Mouse (Mus musculus) embryonic facial prominence, embryonic 12.5 days (tissue): ENCODE data around the gene Cstb. TPM values are rescaled to one million over a fixed set of nuclear protein-coding genes. Genes with fewer than 3 reads are reported as not detected.

ENCODE experiments used
- ATAC-seq: fragments of 200-750 bp; cut with Nextera tagmentation; 2 replicates; pipeline ENCODE4 v1.8.0; 2017; ENCODE audit not compliant: insufficient number of reproducible peaks, insufficient read depth, low FRiP score, low TSS enrichment
- H3K27ac ChIP-seq: fragments of 300-500 bp; sonication (generic); 2 replicates; pipeline ENCODE4 v1.5.1; 2016; ENCODE audit warnings: mild to moderate bottlenecking
- H3K27me3 ChIP-seq: fragments of 300-500 bp; sonication (generic); 2 replicates; pipeline ENCODE4 v1.6.1; 2016; ENCODE audit warnings: mild to moderate bottlenecking, moderate library complexity
- H3K36me3 ChIP-seq: fragments of 300-500 bp; sonication (generic); 2 replicates; pipeline ENCODE4 v1.6.1; 2016; ENCODE audit warnings: mild to moderate bottlenecking
- H3K4me1 ChIP-seq: fragments of 300-500 bp; sonication (generic); 2 replicates; pipeline ENCODE4 v1.6.1; 2016
- H3K4me2 ChIP-seq: fragments of 300-500 bp; sonication (generic); replicated peaks from 2 replicates; pipeline ENCODE4 v1.6.1; 2016; ENCODE audit warnings: mild to moderate bottlenecking, moderate library complexity
- H3K4me3 ChIP-seq: fragments of 300-500 bp; sonication (generic); 2 replicates; pipeline ENCODE4 v1.5.1; 2016; ENCODE audit warnings: mild to moderate bottlenecking
- H3K9ac ChIP-seq: fragments of 300-500 bp; sonication (generic); 2 replicates; pipeline ENCODE4 v1.6.1; 2016; ENCODE audit warnings: mild to moderate bottlenecking, moderate library complexity
- H3K9me3 ChIP-seq: fragments of 300-500 bp; sonication (generic); 2 replicates; pipeline ENCODE4 v1.6.1; 2016; ENCODE audit warnings: mild to moderate bottlenecking, moderate library complexity
- WGBS: fragments of 180-500 bp; shearing (Covaris S2); methylation state at CpG from one replicate; pipeline ENCODE4 v1.1.7; 2016; 5-methylcytosine and 5-hydroxymethylcytosine counted together
- polyA plus RNA-seq: library from polyadenylated mRNA; unstranded; fragments of >200 nt; fragmentation: Nextera tagmentation; extraction: Ambion mirVana; gene quantifications from 2 replicates; pipeline ENCODE4 v1.2.1, GENCODE M21; 2016

Gene Cstb
- polyA plus RNA-seq, 1 experiment from 2014 or later, result 189 TPM

DNA sequence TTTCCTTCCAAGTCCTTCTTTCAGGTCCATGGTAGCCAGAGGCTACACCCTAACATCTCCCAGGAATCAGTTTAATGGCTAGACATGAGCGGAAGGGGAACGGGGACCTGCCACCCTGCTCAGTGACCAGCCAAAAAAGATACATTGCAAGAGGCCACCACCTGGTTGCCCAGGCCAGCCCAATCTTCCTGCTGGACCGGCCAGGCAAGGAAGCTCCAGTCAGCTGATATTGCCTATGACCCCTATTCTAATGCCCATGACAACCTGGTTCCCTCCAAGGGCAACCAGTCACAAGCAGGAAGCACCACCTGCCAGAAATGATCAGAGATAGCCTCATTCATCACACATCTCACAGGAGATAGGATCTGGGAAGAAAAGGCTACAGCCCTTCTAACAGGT lies 38.3 kb downstream of the Cstb start:
- H3K9ac ChIP-seq, result peak overlapping the region; percentile 59
- ATAC-seq, result no peak
- 79% methylated on average over 3 of the region's 3 CpGs for WGBS

DNA sequence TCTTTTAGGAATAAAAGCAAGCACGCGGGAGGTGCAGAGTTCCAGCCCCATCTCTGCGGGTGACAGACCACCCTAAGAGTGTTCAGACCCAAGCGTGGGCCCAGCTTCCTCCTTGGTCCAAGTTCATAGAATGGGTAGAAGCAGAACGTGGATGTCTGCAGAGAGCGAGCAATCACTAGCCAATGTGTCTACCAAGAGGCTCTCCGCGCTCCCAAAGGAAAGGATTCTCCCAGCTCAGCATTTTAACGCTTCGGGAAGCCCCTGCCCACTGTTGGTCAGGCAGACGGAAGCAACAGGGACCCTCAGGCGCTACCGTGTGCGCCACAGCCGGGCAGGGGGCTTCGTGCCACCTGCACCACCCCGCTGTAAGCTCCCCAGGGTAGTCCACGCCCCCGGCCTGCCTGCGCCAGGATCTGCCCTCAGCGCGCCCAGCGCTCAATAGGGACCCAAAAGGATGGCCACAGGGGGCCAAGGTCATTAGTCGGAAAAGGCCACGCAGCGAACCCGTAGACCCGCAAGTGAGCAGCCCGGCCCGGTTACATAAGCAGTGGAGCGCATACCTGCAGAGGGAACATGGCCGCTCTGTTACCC lies 38.8 kb downstream of the Cstb start:
- Histone ChIP-seq H3K4me1 (peaks cover 23% of the 10 kb centered on the region), H3K36me3 (no peaks in the 10 kb centered on the region), H3K4me3 (peak overlapping the region; percentile 59), H3K9ac (peak overlapping the region; percentile 59), H3K4me2 (peak overlapping the region; percentile 90), H3K9me3 (no peaks in the 10 kb centered on the region), H3K27ac (no peak overlapping the region), H3K27me3 (0 out of 2 replicates have a peak, but pooled peaks cover 3% of the 10 kb centered on the region)
- ATAC-seq, result peak; percentile 14; the same call in 1 of the 2 replicates
- WGBS, result 2% methylated on average over 32 of the region's 32 CpGs

More for the DNA sequence above, 38.3 kb downstream of the Cstb start:
- 0 out of 2 replicates have a peak, but pooled peaks cover 3% of the 10 kb centered on the region for H3K27me3 ChIP-seq
- no peaks in the 10 kb centered on the region for H3K9me3 ChIP-seq
- peak overlapping the region; percentile 90 for H3K4me2 ChIP-seq
- no peaks in the 10 kb centered on the region for H3K36me3 ChIP-seq
- peaks cover 25% of the 10 kb centered on the region for H3K4me1 ChIP-seq
- no peak overlapping the region for H3K27ac ChIP-seq
- peak overlapping the region; percentile 59 for H3K4me3 ChIP-seq

- Histone ChIP-seq H3K27ac (peak within 1 kb of the TSS; percentile 57; the same call in 1 of the 2 replicates), H3K4me3 (peak within 1 kb of the TSS; percentile 59), H3K9ac (peak within 1 kb of the TSS; percentile 59), H3K9me3 (no peaks in the 10 kb centered on the region), H3K36me3 (no peaks in the 10 kb centered on the region), H3K4me2 (peak within 1 kb of the TSS; percentile 90), H3K27me3 (0 out of 2 replicates have a peak, but pooled peaks cover 3% of the 10 kb centered on the region), H3K4me1 (peaks cover 23% of the 10 kb centered on the region)
- WGBS, result under 1% methylated on average over 35 of the region's 35 CpGs
- ATAC-seq, result peak; percentile 86
These were observed 39.3 kb downstream of the Cstb start, which contains the start of gene Pdxk for GRCm38 (mm10) chr10:78464792-78465207. Gene Pdxk (minus strand): TSS chr10:78464975.

DNA sequence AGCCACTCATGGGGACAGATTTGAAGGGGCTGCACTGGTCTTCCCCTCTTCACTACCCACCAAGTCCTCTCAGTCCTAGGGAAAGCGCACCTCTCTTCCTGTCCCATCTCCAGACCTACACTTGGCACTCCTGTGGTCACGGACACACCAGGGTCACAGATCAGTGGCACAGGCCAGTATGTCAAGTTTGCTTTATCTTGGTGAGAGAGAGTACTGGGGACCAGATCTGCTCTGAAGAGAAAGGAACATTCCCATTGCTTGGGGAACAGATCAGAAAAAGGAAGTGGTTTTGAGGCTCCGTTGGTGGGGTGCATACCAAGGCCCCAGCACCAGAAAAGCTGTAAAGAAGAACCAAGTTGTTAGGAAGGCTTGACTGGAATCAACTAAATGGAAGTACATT lies 40.0 kb downstream of the Cstb start:
- H3K27ac ChIP-seq, result no peak overlapping the region
- no peaks in the 10 kb centered on the region for H3K36me3 ChIP-seq
- peak overlapping the region; percentile 90 for H3K4me2 ChIP-seq
- 0 out of 2 replicates have a peak, but pooled peaks cover 3% of the 10 kb centered on the region for H3K27me3 ChIP-seq
- H3K9ac ChIP-seq, result no peak overlapping the region
- H3K4me3 ChIP-seq, result peak overlapping the region; percentile 59; the same call in 1 of the 2 replicates
- WGBS, result 77% methylated on average over 3 of the region's 3 CpGs
- no peak for ATAC-seq
- peaks cover 20% of the 10 kb centered on the region for H3K4me1 ChIP-seq
- H3K9me3 ChIP-seq, result no peaks in the 10 kb centered on the region

GRCm38 (mm10) chr10:78466647-78467046 lies 41.2 kb downstream of the Cstb start:
- ATAC-seq, result no peak
- H3K27me3 ChIP-seq, result 0 out of 2 replicates have a peak, but pooled peaks cover 3% of the 10 kb centered on the region
- H3K27ac ChIP-seq, result no peak overlapping the region
- H3K9me3 ChIP-seq, result no peaks in the 10 kb centered on the region
- no peak overlapping the region for H3K4me3 ChIP-seq
- WGBS, result 80% methylated on average over 9 of the region's 9 CpGs
- H3K4me1 ChIP-seq, result peaks cover 14% of the 10 kb centered on the region
- H3K4me2 ChIP-seq, result no peak overlapping the region
- H3K36me3 ChIP-seq, result no peaks in the 10 kb centered on the region
- no peak overlapping the region for H3K9ac ChIP-seq

- WGBS, result 17% methylated on average over 2 of the region's 2 CpGs
- no peak for ATAC-seq
These were observed 42.4 kb downstream of the Cstb start for GRCm38 (mm10) chr10:78467761-78468310.

DNA sequence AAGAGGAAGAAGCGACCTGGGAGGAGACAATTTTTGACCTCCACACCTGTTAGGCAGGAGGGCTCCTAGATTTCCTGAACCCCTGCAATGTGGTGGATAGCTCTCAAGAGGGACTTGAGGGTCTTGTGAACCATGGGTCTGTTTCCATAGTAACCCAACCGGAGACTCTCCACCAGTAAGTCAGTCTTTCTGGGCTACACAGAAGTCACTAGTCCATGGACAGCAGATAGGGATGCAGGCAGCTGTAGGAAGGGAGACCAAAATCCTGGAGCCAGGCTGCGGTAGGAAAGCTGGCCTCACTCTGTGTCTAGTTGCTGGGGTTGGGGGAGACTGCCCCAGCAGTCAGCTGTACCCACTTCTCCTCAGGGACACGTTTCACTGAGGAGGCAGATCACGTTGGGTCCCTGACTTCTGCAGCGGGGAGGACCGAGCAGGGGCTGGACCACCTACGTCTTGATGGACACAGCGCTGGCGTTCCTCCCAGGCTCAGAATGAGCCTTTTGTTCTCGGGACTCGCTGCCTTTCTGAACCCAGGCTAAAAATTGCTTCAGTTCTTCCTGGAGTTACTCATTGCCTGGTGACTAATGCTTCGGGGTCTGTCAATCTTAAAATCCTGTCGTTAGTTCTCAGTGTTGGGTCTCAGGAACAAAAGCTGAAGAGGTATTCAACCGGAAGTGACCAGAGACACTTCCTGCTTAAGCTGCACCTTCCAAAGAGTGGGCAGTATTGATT lies 45.3 kb downstream of the Cstb start:
- WGBS, result 23% methylated on average over 15 of the region's 15 CpGs
- peaks cover 5% of the 10 kb centered on the region; the same call in 1 of the 2 replicates for H3K4me1 ChIP-seq
- no peaks in the 10 kb centered on the region for H3K27me3 ChIP-seq
- H3K36me3 ChIP-seq, result no peaks in the 10 kb centered on the region
- no peak overlapping the region for H3K4me3 ChIP-seq
- H3K9me3 ChIP-seq, result no peaks in the 10 kb centered on the region
- H3K27ac ChIP-seq, result peak overlapping the region; percentile 57; the same call in 1 of the 2 replicates
- no peak overlapping the region for H3K4me2 ChIP-seq
- no peak for ATAC-seq
- H3K9ac ChIP-seq, result no peak overlapping the region

More at GRCm38 (mm10) chr10:78467761-78468310, 42.4 kb downstream of the Cstb start:
- Histone ChIP-seq H3K27me3 (0 out of 2 replicates have a peak, but pooled peaks cover 3% of the 10 kb centered on the region), H3K9ac (no peak overlapping the region), H3K36me3 (no peaks in the 10 kb centered on the region), H3K4me2 (no peak overlapping the region), H3K4me1 (peaks cover 14% of the 10 kb centered on the region), H3K4me3 (no peak overlapping the region), H3K27ac (peak overlapping the region; percentile 48; the same call in 1 of the 2 replicates), H3K9me3 (no peaks in the 10 kb centered on the region)

DNA sequence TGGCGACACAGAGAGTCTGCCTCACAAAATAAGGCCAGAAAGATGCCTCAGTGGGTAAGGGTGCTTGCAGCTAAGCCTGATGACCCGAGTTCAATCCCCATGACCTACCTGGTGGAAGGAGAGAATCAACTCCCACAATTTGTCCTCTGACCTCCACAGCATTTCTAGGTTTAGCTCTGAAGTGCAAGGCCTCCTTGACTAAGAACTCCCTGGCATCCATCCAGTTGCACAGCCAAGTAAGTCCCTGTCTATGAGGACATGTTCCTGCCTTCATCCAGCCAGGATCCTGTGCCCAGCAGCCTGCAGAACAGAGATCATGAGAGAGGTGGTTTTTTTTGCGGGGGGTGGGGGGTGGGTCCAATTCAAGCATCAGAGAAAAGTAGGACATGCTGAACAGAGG lies 46.6 kb downstream of the Cstb start:
- Histone ChIP-seq H3K4me3 (no peak overlapping the region), H3K4me2 (no peak overlapping the region), H3K9me3 (no peaks in the 10 kb centered on the region), H3K36me3 (no peaks in the 10 kb centered on the region), H3K27me3 (no peaks in the 10 kb centered on the region), H3K9ac (no peak overlapping the region), H3K27ac (no peak overlapping the region), H3K4me1 (peaks cover 5% of the 10 kb centered on the region; the same call in 1 of the 2 replicates)
- WGBS, result 75% methylated on average over 3 of the region's 3 CpGs
- ATAC-seq, result no peak

DNA sequence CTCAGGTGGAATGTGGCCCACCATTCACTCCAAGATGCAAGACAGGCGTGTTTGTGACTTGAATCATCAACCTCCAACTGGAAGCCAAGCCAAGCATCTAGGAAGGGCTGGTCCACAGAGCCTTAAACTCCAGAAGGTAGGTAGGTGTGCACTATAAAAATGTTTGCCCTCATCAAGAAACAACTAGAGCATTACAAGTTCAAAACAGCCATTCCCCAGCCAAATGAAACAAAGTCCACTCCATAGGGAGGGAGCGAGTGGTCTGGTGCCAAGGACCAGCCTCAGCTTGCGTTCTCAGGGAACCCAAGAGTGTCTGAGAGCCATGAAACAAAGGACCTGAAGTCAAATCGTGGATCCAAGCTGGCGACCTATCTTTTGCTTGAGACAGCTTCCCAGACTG lies 48.0 kb downstream of the Cstb start:
- Histone ChIP-seq H3K4me2 (no peak overlapping the region), H3K9ac (no peak overlapping the region), H3K27me3 (no peaks in the 10 kb centered on the region), H3K36me3 (no peaks in the 10 kb centered on the region), H3K4me3 (no peak overlapping the region), H3K4me1 (no peaks in the 10 kb centered on the region), H3K9me3 (no peaks in the 10 kb centered on the region), H3K27ac (no peak overlapping the region)
- 58% methylated on average over 5 of the region's 5 CpGs for WGBS
- no peak for ATAC-seq

DNA sequence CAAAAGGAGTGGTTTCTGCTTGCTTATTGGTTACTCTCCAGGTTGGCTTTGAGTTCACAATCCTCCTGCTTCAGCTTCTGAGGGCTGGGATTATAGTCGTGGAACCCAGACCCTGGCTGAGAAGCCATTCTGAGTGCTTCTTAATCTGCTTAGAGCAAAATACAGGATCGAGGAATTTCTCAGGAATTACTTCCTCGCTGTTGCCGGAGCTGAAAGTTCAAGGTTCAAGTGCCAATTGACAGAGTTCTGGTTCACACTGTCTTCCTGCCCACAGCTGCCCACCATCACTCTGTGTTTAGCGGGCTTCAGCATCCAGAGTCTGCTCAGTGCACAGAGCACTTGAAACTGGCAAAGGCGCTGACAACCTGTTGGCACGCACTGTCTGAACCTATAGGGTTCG lies 49.3 kb downstream of the Cstb start:
- 71% methylated on average over 8 of the region's 8 CpGs for WGBS
- Histone ChIP-seq H3K4me1 (no peaks in the 10 kb centered on the region), H3K9ac (no peak overlapping the region), H3K4me3 (no peak overlapping the region), H3K4me2 (no peak overlapping the region), H3K27ac (no peak overlapping the region), H3K9me3 (no peaks in the 10 kb centered on the region), H3K36me3 (no peaks in the 10 kb centered on the region), H3K27me3 (no peaks in the 10 kb centered on the region)
- ATAC-seq, result no peak

GRCm38 (mm10) chr10:78476821-78477220 lies 51.4 kb downstream of the Cstb start:
- H3K4me1 ChIP-seq, result no peaks in the 10 kb centered on the region; the same call in 1 of the 2 replicates
- H3K27ac ChIP-seq, result no peak overlapping the region
- H3K27me3 ChIP-seq, result no peaks in the 10 kb centered on the region
- no peaks in the 10 kb centered on the region for H3K9me3 ChIP-seq
- H3K36me3 ChIP-seq, result no peaks in the 10 kb centered on the region
- H3K9ac ChIP-seq, result no peak overlapping the region
- WGBS, result 77% methylated on average over 4 of the region's 4 CpGs
- H3K4me2 ChIP-seq, result no peak overlapping the region
- ATAC-seq, result no peak
- no peak overlapping the region for H3K4me3 ChIP-seq
